Mouse (Mus musculus): ENCODE data around the gene Clec4e.
"Not testable (repeated sequence)": the region's sequence is repeated elsewhere in the genome, so short reads cannot be mapped to it uniquely, and the experiment has no call there.

Clec4e gene

GRCm38 (mm10) chr6:123289753-123290152 lies at the start of gene Clec4e:
Clec4e (minus strand) TSS chr6:123289870.
- DNase-seq (ENCODE audit: low spot score in 2 of 2), result no peak

GRCm38 (mm10) chr6:123332503-123332902 lies 42.8 kb upstream of the Clec4e start:
- no peak for DNase-seq (ENCODE audit: low spot score in 2 of 2)

- no peak for DNase-seq (ENCODE audit: low spot score in 2 of 2)
Observed at GRCm38 (mm10) chr6:123308033-123308432, 18.4 kb upstream of the Clec4e start, which contains the start of gene Vmn2r19. Vmn2r19 (plus strand) TSS chr6:123308333.

GRCm38 (mm10) chr6:123306315-123306714 lies 16.6 kb upstream of the Clec4e start:
- not testable (repeated sequence) for DNase-seq (ENCODE audit: low spot score in 2 of 2)

GRCm38 (mm10) chr6:123296687-123297086 lies 7.0 kb upstream of the Clec4e start:
- no peak for DNase-seq (ENCODE audit: low spot score in 2 of 2)

- not testable (repeated sequence) for DNase-seq (ENCODE audit: low spot score in 2 of 2)
Observed at GRCm38 (mm10) chr6:123293509-123293908, 3.8 kb upstream of the Clec4e start.

- no peak for DNase-seq (ENCODE audit: low spot score in 2 of 2)
Observed at GRCm38 (mm10) chr6:123292751-123293400, 3.2 kb upstream of the Clec4e start.

- DNase-seq (ENCODE audit: low spot score in 2 of 2), result no peak
Observed at GRCm38 (mm10) chr6:123288931-123289330, 739 bp downstream of the Clec4e start.

GRCm38 (mm10) chr6:123286311-123286710 lies 3.4 kb downstream of the Clec4e start:
- no peak for DNase-seq (ENCODE audit: low spot score in 2 of 2)

- DNase-seq (ENCODE audit: low spot score in 2 of 2), result no peak
Observed at GRCm38 (mm10) chr6:123279443-123279842, 10.2 kb downstream of the Clec4e start.

- no peak for DNase-seq (ENCODE audit: low spot score in 2 of 2)
Observed at GRCm38 (mm10) chr6:123266945-123267344, 22.7 kb downstream of the Clec4e start.

GRCm38 (mm10) chr6:123265809-123266208 lies 23.9 kb downstream of the Clec4e start:
- no peak for DNase-seq (ENCODE audit: low spot score in 2 of 2)

- DNase-seq (ENCODE audit: low spot score in 2 of 2), result no peak
Observed at GRCm38 (mm10) chr6:123264194-123264593, 25.5 kb downstream of the Clec4e start.

GRCm38 (mm10) chr6:123261555-123262161 lies 28.0 kb downstream of the Clec4e start, which contains the start of gene Clec4d:
Clec4d (plus strand) TSS chr6:123262111.
- DNase-seq (ENCODE audit: low spot score in 2 of 2), result no peak

GRCm38 (mm10) chr6:123260868-123261267 lies 28.8 kb downstream of the Clec4e start:
- DNase-seq (ENCODE audit: low spot score in 2 of 2), result no peak

GRCm38 (mm10) chr6:123259889-123260603 lies 29.6 kb downstream of the Clec4e start:
- DNase-seq (ENCODE audit: low spot score in 2 of 2), result no peak

GRCm38 (mm10) chr6:123258946-123259345 lies 30.7 kb downstream of the Clec4e start:
- no peak for DNase-seq (ENCODE audit: low spot score in 2 of 2)

- DNase-seq (ENCODE audit: low spot score in 2 of 2), result no peak
Observed at GRCm38 (mm10) chr6:123252735-123253134, 36.9 kb downstream of the Clec4e start.

GRCm38 (mm10) chr6:123248862-123249261 lies 40.8 kb downstream of the Clec4e start:
- DNase-seq (ENCODE audit: low spot score in 2 of 2), result not testable (repeated sequence)

GRCm38 (mm10) chr6:123244201-123244600 lies 45.5 kb downstream of the Clec4e start:
- no peak for DNase-seq (ENCODE audit: low spot score in 2 of 2)

GRCm38 (mm10) chr6:123237582-123237981 lies 52.1 kb downstream of the Clec4e start:
- DNase-seq (ENCODE audit: low spot score in 2 of 2), result no peak
